Mouse (Mus musculus) thymus, adult 2 months (tissue): ENCODE measurements around the gene Esp15. TPM values are rescaled to one million over a fixed set of nuclear protein-coding genes. Genes with fewer than 3 reads are reported as not detected.
"Not testable (repeated sequence)": the region's sequence is repeated elsewhere in the genome, so short reads cannot be mapped to it uniquely, and the experiment has no call there.

ENCODE experiments used
- DNase-seq: peaks from one replicate; pipeline ENCODE4 v3.0.0; 2021
- H3K27ac ChIP-seq: fragments of 200-500 bp; 2 replicates; pipeline ENCODE4 v1.5.1; 2012; ENCODE audit warnings: low read length, control low read depth; ENCODE audit not compliant: control insufficient read depth, insufficient read depth
- H3K27me3 ChIP-seq: fragments of 200-500 bp; 2 replicates; pipeline ENCODE4 v1.6.1; 2012; ENCODE audit warnings: mild to moderate bottlenecking, low read length, moderate library complexity, mixed read lengths; ENCODE audit not compliant: control insufficient read depth, insufficient read depth
- H3K36me3 ChIP-seq: fragments of 200-500 bp; 2 replicates; pipeline ENCODE4 v1.6.1; 2012; ENCODE audit warnings: mild to moderate bottlenecking, low read length, moderate library complexity; ENCODE audit not compliant: control insufficient read depth, insufficient read depth
- H3K4me1 ChIP-seq: fragments of 200-500 bp; replicated peaks from 2 replicates; pipeline ENCODE4 v1.6.1; 2012; ENCODE audit warnings: low read length; ENCODE audit not compliant: control insufficient read depth, insufficient read depth
- H3K4me3 ChIP-seq: fragments of 200-500 bp; 2 replicates; pipeline ENCODE4 v1.5.1; 2012; ENCODE audit warnings: mild to moderate bottlenecking, low read length, control low read depth, moderate library complexity; ENCODE audit not compliant: control insufficient read depth, insufficient read depth
- CTCF ChIP-seq: fragments of 200-500 bp; IDR thresholded peaks from 2 replicates; pipeline ENCODE4 v1.5.1; 2012; ENCODE audit warnings: mild to moderate bottlenecking, control low read depth, low read length, moderate library complexity, borderline replicate concordance; ENCODE audit not compliant: control insufficient read depth, poor library complexity, insufficient read depth; ENCODE audit errors: extremely low read depth
- POLR2A ChIP-seq: fragments of 200-500 bp; IDR thresholded peaks from 2 replicates; pipeline ENCODE4 v1.6.1; 2012; ENCODE audit warnings: mild to moderate bottlenecking, low read length, control low read depth, moderate library complexity; ENCODE audit not compliant: control insufficient read depth, poor library complexity, insufficient read depth; ENCODE audit errors: extremely low read depth
- WGBS: fragments of 180-500 bp; shearing (Covaris S2); methylation state at CpG from one replicate; pipeline ENCODE4 v1.1.7; 2018; 5-methylcytosine and 5-hydroxymethylcytosine counted together
- polyA plus RNA-seq: library from polyadenylated mRNA; depleted of rRNA; stranded (reverse); fragments of >200 nt; gene quantifications from 2 replicates; pipeline ENCODE4 v1.2.3, GENCODE M21; 2012; rRNA removed

Gene Esp15
- not detected in 2 replicates for polyA plus RNA-seq

- WGBS, result 80% methylated on average over 6 of the region's 6 CpGs
- H3K4me3 ChIP-seq, H3K36me3 ChIP-seq, H3K27ac ChIP-seq, H3K4me1 ChIP-seq, H3K27me3 ChIP-seq, DNase-seq: not testable (repeated sequence)
These were observed at the start of gene Esp15 for GRCm38 (mm10) chr17:39640654-39641053. Esp15 (plus strand) TSS chr17:39640954.

GRCm38 (mm10) chr17:39591550-39591949, 49.2 kb upstream of the Esp15 start:
- H3K4me3 ChIP-seq, result no peak overlapping the region
- H3K4me1 ChIP-seq, result no peaks in the 10 kb centered on the region
- no peak for TF ChIP-seq CTCF
- TF ChIP-seq POLR2A, result no peak
- 43% methylated on average over 1 of the region's 1 CpGs for WGBS
- H3K27me3 ChIP-seq, result no peaks in the 10 kb centered on the region
- DNase-seq, result no peak
- H3K27ac ChIP-seq, result no peak overlapping the region
- H3K36me3 ChIP-seq, result no peaks in the 10 kb centered on the region

Other genes starting within 250 kb of the Esp15 start
- not detected in 2 replicates for gene Esp18, start 234.6 kb upstream of the Esp15 start, polyA plus RNA-seq
- not detected in 2 replicates for gene Esp16, start 104.8 kb upstream of the Esp15 start, polyA plus RNA-seq